Mouse (Mus musculus) liver, adult (tissue): ENCODE results near the gene Zbtb49.

Experiments used
- GATA4 ChIP-seq: IDR thresholded peaks from 2 replicates; pipeline ENCODE4 v1.6.1; 2014; ENCODE audit warnings: mild to moderate bottlenecking, low read length; ENCODE audit not compliant: insufficient replicate concordance

Gene Zbtb49

GRCm38 (mm10) chr5:38220328-38220912 lies at the start of gene Zbtb49, which contains the start of gene Lyar:
Gene Zbtb49, minus strand, starts transcription at chr5:38220457.
Gene Lyar, plus strand, starts transcription at chr5:38220470.
- peak; percentile 20; the same call in 1 of the 2 replicates for TF ChIP-seq GATA4

DNA sequence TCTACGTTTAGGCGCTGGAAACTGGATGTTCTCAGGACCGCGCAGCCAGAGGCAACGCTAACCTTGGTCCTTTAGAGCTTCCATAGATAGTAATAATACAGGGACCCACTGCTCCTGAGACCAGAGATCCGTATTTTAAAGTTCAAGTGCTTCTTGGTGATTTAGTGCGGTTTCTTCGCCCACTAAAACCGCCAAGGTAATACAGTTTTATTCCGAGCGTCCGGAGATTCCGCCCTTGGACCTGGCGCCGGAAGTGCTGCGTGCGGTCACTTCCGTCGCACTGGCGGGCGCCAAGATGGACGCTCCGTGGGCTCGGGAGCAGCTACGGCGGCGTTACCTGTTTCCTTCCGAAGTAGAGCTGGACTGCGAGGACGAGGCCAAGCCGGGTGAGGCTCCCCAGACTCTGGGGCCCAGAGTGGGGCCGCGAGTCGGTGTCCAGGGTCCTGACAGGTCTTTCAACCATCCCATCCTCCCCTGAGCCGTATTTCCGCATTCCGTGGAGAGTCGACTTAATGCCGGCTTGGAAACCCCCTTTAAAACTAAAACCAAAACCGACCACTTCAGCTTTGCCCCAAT lies 39.9 kb upstream of the Zbtb49 start, which contains the start of gene Tmem128:
Tmem128 (plus strand) TSS at position 79 of the 576 bp plus-strand sequence.
- no peak; the same call in 1 of the 2 replicates for TF ChIP-seq GATA4

DNA sequence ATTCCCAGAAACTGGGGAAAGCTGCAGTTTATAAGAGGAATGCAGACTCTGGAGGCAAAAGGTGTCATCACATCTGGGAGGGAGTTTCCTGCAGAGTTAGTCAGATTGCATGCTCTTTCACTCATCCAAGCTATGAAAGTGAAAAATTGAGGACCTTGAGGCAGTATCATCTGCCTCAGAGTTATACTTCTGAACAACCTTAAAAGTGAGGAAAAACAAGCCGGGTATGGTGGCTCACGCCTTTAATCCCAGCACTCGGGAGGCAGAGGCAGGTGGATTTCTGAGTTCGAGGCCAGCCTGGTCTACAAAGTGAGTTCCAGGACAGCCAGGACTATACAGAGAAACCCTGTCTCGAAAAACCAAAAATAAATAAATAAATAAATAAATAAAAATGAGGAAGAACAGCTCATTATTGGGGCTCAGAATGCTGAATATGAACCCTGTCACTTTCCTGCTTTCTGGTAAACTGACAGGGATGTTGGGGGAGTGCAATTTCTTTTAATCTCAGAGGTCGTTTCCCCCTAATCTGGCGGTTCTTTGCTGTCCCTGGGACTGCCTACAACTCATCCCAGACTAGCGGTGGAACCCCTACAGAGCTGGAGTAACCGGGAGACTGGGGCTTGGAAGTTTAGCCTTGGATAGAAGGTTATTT lies 39.3 kb upstream of the Zbtb49 start:
- no peak for TF ChIP-seq GATA4

- TF ChIP-seq GATA4: no peak
Observed at GRCm38 (mm10) chr5:38258773-38259146, 38.5 kb upstream of the Zbtb49 start.

GRCm38 (mm10) chr5:38258034-38258772 lies 37.9 kb upstream of the Zbtb49 start:
- TF ChIP-seq GATA4: no peak

DNA sequence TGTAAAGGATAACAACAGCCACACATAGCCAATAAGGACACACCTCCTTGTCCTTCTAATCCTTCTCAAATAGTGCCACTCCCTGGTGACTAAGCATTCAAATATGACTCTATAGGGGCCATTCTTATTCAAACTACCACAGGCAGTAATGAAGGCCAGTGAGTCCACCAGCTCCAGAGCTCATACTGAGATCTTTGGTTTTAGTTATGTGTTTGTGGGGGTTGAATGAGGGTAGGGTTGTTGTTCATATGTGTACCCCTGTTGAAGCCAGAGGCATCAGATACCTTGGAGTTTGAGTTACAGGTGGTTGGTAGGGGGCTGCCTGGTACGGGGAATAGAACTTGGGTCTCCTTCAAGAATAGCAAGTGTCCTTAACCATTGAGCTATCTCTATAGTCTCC lies 36.3 kb upstream of the Zbtb49 start:
- no peak for TF ChIP-seq GATA4

GRCm38 (mm10) chr5:38255644-38256043 lies 35.4 kb upstream of the Zbtb49 start:
- peak; percentile 87; the same call in 1 of the 2 replicates for TF ChIP-seq GATA4

- no peak for TF ChIP-seq GATA4
Observed at GRCm38 (mm10) chr5:38255195-38255594, 34.9 kb upstream of the Zbtb49 start.

DNA sequence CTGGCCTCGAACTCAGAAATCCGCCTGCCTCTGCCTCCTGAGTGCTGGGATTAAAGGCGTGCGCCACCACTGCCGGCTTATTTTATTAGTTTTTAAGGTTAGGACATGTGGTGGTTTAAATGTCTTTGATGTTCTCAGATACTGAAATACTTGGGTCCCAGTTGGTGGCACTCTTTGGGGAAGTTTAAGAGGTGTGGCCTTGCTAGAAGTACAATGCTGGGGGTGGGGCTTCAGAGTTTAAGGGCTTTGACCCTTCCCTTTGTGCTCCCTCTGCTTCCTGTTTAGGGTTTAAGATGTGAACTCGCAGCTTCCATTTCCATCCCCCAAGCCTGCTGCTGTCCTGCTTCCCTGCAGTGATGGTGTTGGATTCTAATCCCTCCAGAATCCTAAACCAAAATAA lies 21.7 kb upstream of the Zbtb49 start:
- TF ChIP-seq GATA4: no peak

DNA sequence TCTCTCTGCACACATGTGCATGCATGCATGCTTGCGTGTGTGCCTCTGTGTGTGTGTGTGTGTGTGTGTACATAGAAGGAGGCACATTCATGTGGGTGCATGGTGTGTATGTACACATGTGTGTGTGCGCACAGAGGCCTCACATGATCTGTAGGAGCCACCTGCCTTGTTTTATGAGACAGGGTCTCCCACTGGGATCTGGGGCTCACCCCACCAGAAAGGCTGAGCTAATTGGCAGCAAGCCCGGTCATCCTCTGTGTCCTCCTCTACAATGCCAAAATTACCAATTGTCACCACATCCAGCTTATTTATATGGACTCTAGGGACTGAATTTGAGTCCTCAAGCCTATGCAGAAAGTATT lies 21.2 kb upstream of the Zbtb49 start:
- TF ChIP-seq GATA4: no peak

DNA sequence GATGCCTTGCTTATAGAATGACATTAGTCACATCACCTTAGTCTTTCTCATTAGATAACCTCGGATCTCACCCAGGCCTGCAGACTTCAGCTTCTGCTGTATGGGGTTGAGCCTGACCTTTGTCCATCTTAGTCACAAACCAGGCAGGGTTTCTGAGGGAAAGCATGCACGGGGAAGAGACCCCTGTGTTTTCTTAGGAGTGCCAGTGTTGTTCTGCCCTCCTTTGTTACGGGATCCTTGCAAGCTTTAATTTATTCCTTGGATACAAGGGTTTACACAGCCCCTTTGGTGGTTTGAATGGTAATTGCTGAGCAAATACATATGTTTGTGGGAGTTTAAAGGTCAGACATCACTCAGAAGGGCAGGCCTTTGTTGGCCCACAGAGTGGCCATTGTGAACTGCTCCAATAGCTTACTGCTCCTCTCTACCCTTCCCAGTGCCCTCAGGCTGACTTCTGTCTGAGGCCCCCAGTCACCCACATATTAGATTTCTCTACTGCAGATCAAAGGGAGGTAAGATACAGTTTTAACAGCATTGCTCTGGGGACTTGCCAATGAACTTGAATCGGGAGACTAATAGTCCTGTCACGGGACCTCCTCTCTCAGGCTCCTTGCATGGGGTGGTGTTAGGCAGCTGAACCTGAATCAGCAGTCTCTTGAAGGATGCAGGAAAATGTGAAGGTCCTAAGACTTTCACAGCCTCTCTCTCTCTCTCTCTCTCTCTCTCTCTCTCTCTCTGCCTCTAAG lies 20.6 kb upstream of the Zbtb49 start:
- no peak for TF ChIP-seq GATA4

DNA sequence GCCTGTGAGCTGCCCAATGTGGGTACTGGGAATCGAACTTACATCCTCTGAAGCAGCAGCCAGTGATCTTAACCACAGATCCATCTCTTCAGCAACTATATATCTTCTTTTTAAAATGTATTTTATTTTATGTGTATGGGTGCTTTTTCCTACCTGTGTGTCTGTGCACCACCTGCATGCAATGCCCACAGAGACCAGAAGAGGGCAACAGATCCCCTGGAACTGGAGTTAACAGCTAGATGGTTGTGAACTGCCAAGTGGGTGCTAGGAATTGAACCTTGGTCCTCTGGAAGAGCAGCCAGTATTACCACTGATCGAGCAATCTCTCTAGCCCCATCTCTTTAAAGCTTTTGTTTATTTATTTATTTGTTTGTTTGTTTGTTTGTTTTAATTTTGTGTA lies 16.4 kb upstream of the Zbtb49 start:
- no peak for TF ChIP-seq GATA4

DNA sequence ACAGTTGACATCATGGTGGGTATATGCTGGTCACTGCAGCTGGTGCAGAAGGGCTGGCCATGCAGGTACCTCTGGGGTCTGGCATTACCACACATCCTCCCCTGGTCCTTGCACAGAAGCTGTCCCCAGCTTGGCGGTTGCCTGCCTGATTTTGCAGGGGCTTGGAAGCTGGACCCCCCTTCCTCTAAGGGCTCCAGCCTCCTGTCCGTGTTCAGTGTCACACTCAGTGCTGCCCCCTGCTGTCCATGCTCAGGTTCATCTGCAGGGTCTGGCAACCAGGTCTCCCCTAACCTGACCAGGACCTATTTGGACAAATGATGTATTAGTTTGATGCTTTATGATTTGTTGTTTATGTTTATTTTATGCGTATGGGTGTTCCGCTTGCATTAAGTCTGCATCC lies 15.2 kb upstream of the Zbtb49 start:
- TF ChIP-seq GATA4: no peak

DNA sequence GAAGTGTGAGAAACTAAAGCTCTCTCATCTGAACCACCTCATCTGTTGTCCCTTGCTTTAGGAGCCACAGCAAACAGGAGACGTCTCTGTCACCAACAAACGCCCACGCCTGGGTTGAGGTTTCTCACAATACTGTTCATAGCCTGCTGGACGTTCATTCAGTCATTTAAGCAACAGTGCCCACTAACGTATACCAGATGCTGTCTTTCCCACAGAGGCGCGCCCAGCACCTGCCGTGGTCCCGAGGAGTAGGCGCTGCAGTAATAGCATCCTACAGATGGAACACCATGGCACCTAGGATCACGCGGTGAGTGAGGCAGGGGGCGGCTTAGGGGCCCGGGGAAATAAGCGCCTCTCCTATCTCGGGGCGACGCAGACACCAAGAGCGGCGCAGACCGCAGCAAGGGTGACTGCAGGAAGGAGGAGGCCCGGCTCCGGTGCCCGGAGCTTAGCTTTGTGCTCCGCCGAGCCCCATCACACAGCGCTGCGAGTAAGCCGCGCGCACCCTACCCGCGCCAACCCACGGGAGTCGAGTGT lies 418 bp downstream of the Zbtb49 start:
- no peak for TF ChIP-seq GATA4

- TF ChIP-seq GATA4: no peak
Observed at GRCm38 (mm10) chr5:38213009-38213408, 7.2 kb downstream of the Zbtb49 start.
